Mouse (Mus musculus): ENCODE results near the gene Iqgap2. TPM values are rescaled to one million over a fixed set of nuclear protein-coding genes. Genes with fewer than 3 reads are reported as not detected.

Gene Iqgap2
- polyA plus RNA-seq, 1 experiment, result 2.8 TPM

GRCm38 (mm10) chr13:95610786-95611562 is 280.7 kb downstream of the Iqgap2 start:
- H3K36me3 ChIP-seq (replicated peaks; ENCODE audit: low read length), result peaks cover 97% of the 10 kb centered on the region
- no peaks in the 10 kb centered on the region for H3K9me3 ChIP-seq
- peak overlapping the region; percentile 82 for H3K4me3 ChIP-seq (replicated peaks)
- H3K4me1 ChIP-seq, result peaks cover 96% of the 10 kb centered on the region
- TF ChIP-seq FLI1 (IDR thresholded peaks at IDR 0.05; ENCODE audit: low read length) (no peak), GATA1 (IDR thresholded peaks at IDR 0.05; ENCODE audit: borderline replicate concordance, low read length) (no peak)
- no peaks in the 10 kb centered on the region for H3K27me3 ChIP-seq (replicated peaks)

- Histone ChIP-seq H3K27me3 (replicated peaks) (no peaks in the 10 kb centered on the region), H3K4me3 (replicated peaks) (peak overlapping the region; percentile 9), H3K4me1 (peaks cover 95% of the 10 kb centered on the region), H3K36me3 (replicated peaks; ENCODE audit: low read length) (peaks cover 97% of the 10 kb centered on the region), H3K9me3 (no peaks in the 10 kb centered on the region)
- TF ChIP-seq GATA1 (IDR thresholded peaks at IDR 0.05; ENCODE audit: borderline replicate concordance, low read length), result no peak
- TF ChIP-seq FLI1 (IDR thresholded peaks at IDR 0.05; ENCODE audit: low read length), result no peak
Observed at GRCm38 (mm10) chr13:95609088-95609420, 282.7 kb downstream of the Iqgap2 start.

- H3K27me3 ChIP-seq (replicated peaks), result no peaks in the 10 kb centered on the region
- peaks cover 98% of the 10 kb centered on the region for H3K36me3 ChIP-seq (replicated peaks; ENCODE audit: low read length)
- peaks cover 96% of the 10 kb centered on the region for H3K4me1 ChIP-seq
- TF ChIP-seq GATA1 (IDR thresholded peaks at IDR 0.05; ENCODE audit: borderline replicate concordance, low read length), result no peak
- TF ChIP-seq FLI1 (IDR thresholded peaks at IDR 0.05; ENCODE audit: low read length), result no peak
- no peaks in the 10 kb centered on the region for H3K9me3 ChIP-seq
- peak overlapping the region; percentile 52 for H3K4me3 ChIP-seq (replicated peaks)
Observed at GRCm38 (mm10) chr13:95608416-95609087, 283.2 kb downstream of the Iqgap2 start.

- Histone ChIP-seq H3K4me1 (peaks cover 93% of the 10 kb centered on the region), H3K4me3 (replicated peaks) (peak overlapping the region; percentile 44), H3K27me3 (replicated peaks) (no peaks in the 10 kb centered on the region), H3K9me3 (no peaks in the 10 kb centered on the region), H3K36me3 (replicated peaks; ENCODE audit: low read length) (peaks cover 98% of the 10 kb centered on the region)
- TF ChIP-seq FLI1 (IDR thresholded peaks at IDR 0.05; ENCODE audit: low read length), result no peak
Observed at GRCm38 (mm10) chr13:95607019-95607418, 284.7 kb downstream of the Iqgap2 start.

- TF ChIP-seq GATA1 (IDR thresholded peaks at IDR 0.05; ENCODE audit: borderline replicate concordance, low read length), result no peak
- H3K4me1 ChIP-seq, result peaks cover 86% of the 10 kb centered on the region
Observed at GRCm38 (mm10) chr13:95604288-95604687, 287.4 kb downstream of the Iqgap2 start.

GRCm38 (mm10) chr13:95599833-95600359 is 291.8 kb downstream of the Iqgap2 start:
- H3K4me3 ChIP-seq (replicated peaks), result no peak overlapping the region
- peaks cover 6% of the 10 kb centered on the region for H3K27me3 ChIP-seq (replicated peaks)
- peaks cover 50% of the 10 kb centered on the region for H3K36me3 ChIP-seq (replicated peaks; ENCODE audit: low read length)
- no peaks in the 10 kb centered on the region for H3K9me3 ChIP-seq
- TF ChIP-seq FLI1 (IDR thresholded peaks at IDR 0.05; ENCODE audit: low read length) (no peak), GATA1 (IDR thresholded peaks at IDR 0.05; ENCODE audit: borderline replicate concordance, low read length) (no peak)
- peaks cover 56% of the 10 kb centered on the region for H3K4me1 ChIP-seq

More at GRCm38 (mm10) chr13:95604288-95604687, 287.4 kb downstream of the Iqgap2 start:
- peak overlapping the region; percentile 8 for H3K4me3 ChIP-seq (replicated peaks)
- H3K36me3 ChIP-seq (replicated peaks; ENCODE audit: low read length), result peaks cover 92% of the 10 kb centered on the region
- H3K9me3 ChIP-seq, result no peaks in the 10 kb centered on the region
- no peaks in the 10 kb centered on the region for H3K27me3 ChIP-seq (replicated peaks)

- no peaks in the 10 kb centered on the region for H3K9me3 ChIP-seq
- TF ChIP-seq FLI1 (IDR thresholded peaks at IDR 0.05; ENCODE audit: low read length) (no peak), GATA1 (IDR thresholded peaks at IDR 0.05; ENCODE audit: borderline replicate concordance, low read length) (no peak)
Observed at GRCm38 (mm10) chr13:95598232-95598920, 293.3 kb downstream of the Iqgap2 start.

GRCm38 (mm10) chr13:95597578-95597977 is 294.1 kb downstream of the Iqgap2 start:
- H3K36me3 ChIP-seq (replicated peaks; ENCODE audit: low read length), result peaks cover 27% of the 10 kb centered on the region
- H3K9me3 ChIP-seq, result no peaks in the 10 kb centered on the region
- H3K4me3 ChIP-seq (replicated peaks), result no peak overlapping the region
- peaks cover 17% of the 10 kb centered on the region for H3K27me3 ChIP-seq (replicated peaks)
- peaks cover 49% of the 10 kb centered on the region for H3K4me1 ChIP-seq
- TF ChIP-seq GATA1 (IDR thresholded peaks at IDR 0.05; ENCODE audit: borderline replicate concordance, low read length), result no peak
- TF ChIP-seq FLI1 (IDR thresholded peaks at IDR 0.05; ENCODE audit: low read length), result no peak

More at GRCm38 (mm10) chr13:95598232-95598920, 293.3 kb downstream of the Iqgap2 start:
- Histone ChIP-seq H3K4me1 (peaks cover 48% of the 10 kb centered on the region), H3K36me3 (replicated peaks; ENCODE audit: low read length) (peaks cover 35% of the 10 kb centered on the region), H3K27me3 (replicated peaks) (peaks cover 13% of the 10 kb centered on the region), H3K4me3 (replicated peaks) (no peak overlapping the region)

GRCm38 (mm10) chr13:95596689-95597088 is 295.0 kb downstream of the Iqgap2 start:
- Histone ChIP-seq H3K27me3 (replicated peaks) (peaks cover 24% of the 10 kb centered on the region), H3K4me1 (peaks cover 48% of the 10 kb centered on the region), H3K4me3 (replicated peaks) (no peak overlapping the region), H3K9me3 (no peaks in the 10 kb centered on the region), H3K36me3 (replicated peaks; ENCODE audit: low read length) (peaks cover 18% of the 10 kb centered on the region)
- TF ChIP-seq GATA1 (IDR thresholded peaks at IDR 0.05; ENCODE audit: borderline replicate concordance, low read length) (no peak), FLI1 (IDR thresholded peaks at IDR 0.05; ENCODE audit: low read length) (no peak)

Data from megakaryocyte, embryonic 14.5 days (primary cell).